Mouse (Mus musculus): ENCODE measurements around the gene Asb4. TPM values are rescaled to one million over a fixed set of nuclear protein-coding genes. Genes with fewer than 3 reads are reported as not detected.

Gene Asb4
- polyA plus RNA-seq, 1 experiment from 2014 or later = 40.6 TPM

- peaks cover 9% of the 10 kb centered on the region; the same call in 1 of the 2 replicates for H3K4me1 ChIP-seq (ENCODE audit: control insufficient read depth, insufficient read depth, low read length)
- no peaks in the 10 kb centered on the region for H3K27me3 ChIP-seq (ENCODE audit: control insufficient read depth, insufficient read depth, low read length)
- no peak overlapping the region for H3K4me2 ChIP-seq (replicated peaks; ENCODE audit: low read depth, low read length)
- no peak overlapping the region for H3K9ac ChIP-seq (ENCODE audit: low read depth, low read length)
- no peaks in the 10 kb centered on the region for H3K9me3 ChIP-seq (ENCODE audit: control insufficient read depth, low read length)
- no peak overlapping the region for H3K4me3 ChIP-seq (ENCODE audit: low read length)
- 89% methylated on average over 4 of the region's 4 CpGs for WGBS
- ATAC-seq (ENCODE audit: low FRiP score, low TSS enrichment) = no peak
- H3K36me3 ChIP-seq (ENCODE audit: control insufficient read depth, insufficient read depth, low read length) = no peaks in the 10 kb centered on the region
- H3K27ac ChIP-seq (ENCODE audit: low read depth, low read length) = no peak overlapping the region
Observed at GRCm38 (mm10) chr6:5447013-5447412, 63.8 kb downstream of the Asb4 start.

- 74% methylated on average over 6 of the region's 6 CpGs for WGBS
- no peak overlapping the region for H3K27ac ChIP-seq (ENCODE audit: low read depth, low read length)
- no peaks in the 10 kb centered on the region for H3K36me3 ChIP-seq (ENCODE audit: control insufficient read depth, insufficient read depth, low read length)
Observed at GRCm38 (mm10) chr6:5447546-5447945, 64.4 kb downstream of the Asb4 start.

GRCm38 (mm10) chr6:5448396-5448795 lies 65.2 kb downstream of the Asb4 start:
- peaks cover under 1% of the 10 kb centered on the region; the same call in 1 of the 2 replicates for H3K4me1 ChIP-seq (ENCODE audit: control insufficient read depth, insufficient read depth, low read length)
- no peak overlapping the region for H3K4me2 ChIP-seq (replicated peaks; ENCODE audit: low read depth, low read length)
- WGBS = 58% methylated on average over 4 of the region's 4 CpGs
- no peaks in the 10 kb centered on the region for H3K36me3 ChIP-seq (ENCODE audit: control insufficient read depth, insufficient read depth, low read length)
- H3K9ac ChIP-seq (ENCODE audit: low read depth, low read length) = no peak overlapping the region
- no peak overlapping the region for H3K27ac ChIP-seq (ENCODE audit: low read depth, low read length)
- H3K9me3 ChIP-seq (ENCODE audit: control insufficient read depth, low read length) = no peaks in the 10 kb centered on the region
- no peak overlapping the region for H3K4me3 ChIP-seq (ENCODE audit: low read length)
- no peak; the same call in 1 of the 2 replicates for ATAC-seq (ENCODE audit: low FRiP score, low TSS enrichment)
- no peaks in the 10 kb centered on the region for H3K27me3 ChIP-seq (ENCODE audit: control insufficient read depth, insufficient read depth, low read length)

More at GRCm38 (mm10) chr6:5447546-5447945, 64.4 kb downstream of the Asb4 start:
- peaks cover 8% of the 10 kb centered on the region; the same call in 1 of the 2 replicates for H3K4me1 ChIP-seq (ENCODE audit: control insufficient read depth, insufficient read depth, low read length)
- no peak overlapping the region for H3K4me3 ChIP-seq (ENCODE audit: low read length)
- no peak for ATAC-seq (ENCODE audit: low FRiP score, low TSS enrichment)
- no peak overlapping the region for H3K4me2 ChIP-seq (replicated peaks; ENCODE audit: low read depth, low read length)
- no peaks in the 10 kb centered on the region for H3K9me3 ChIP-seq (ENCODE audit: control insufficient read depth, low read length)
- H3K9ac ChIP-seq (ENCODE audit: low read depth, low read length) = no peak overlapping the region
- no peaks in the 10 kb centered on the region for H3K27me3 ChIP-seq (ENCODE audit: control insufficient read depth, insufficient read depth, low read length)

- no peaks in the 10 kb centered on the region for H3K36me3 ChIP-seq (ENCODE audit: control insufficient read depth, insufficient read depth, low read length)
- WGBS = 57% methylated on average over 5 of the region's 5 CpGs
- ATAC-seq (ENCODE audit: low FRiP score, low TSS enrichment) = 0 out of 2 replicates have a peak, but pooled peaks have one; percentile 24
Observed at GRCm38 (mm10) chr6:5449878-5450277, 66.7 kb downstream of the Asb4 start.

GRCm38 (mm10) chr6:5455836-5456235 lies 72.7 kb downstream of the Asb4 start:
- no peaks in the 10 kb centered on the region for H3K9me3 ChIP-seq (ENCODE audit: control insufficient read depth, low read length)
- no peaks in the 10 kb centered on the region for H3K4me1 ChIP-seq (ENCODE audit: control insufficient read depth, insufficient read depth, low read length)
- no peak overlapping the region for H3K9ac ChIP-seq (ENCODE audit: low read depth, low read length)
- no peak overlapping the region for H3K4me3 ChIP-seq (ENCODE audit: low read length)
- no peaks in the 10 kb centered on the region for H3K36me3 ChIP-seq (ENCODE audit: control insufficient read depth, insufficient read depth, low read length)
- no peaks in the 10 kb centered on the region for H3K27me3 ChIP-seq (ENCODE audit: control insufficient read depth, insufficient read depth, low read length)
- H3K27ac ChIP-seq (ENCODE audit: low read depth, low read length) = no peak overlapping the region
- 81% methylated on average over 3 of the region's 3 CpGs for WGBS
- H3K4me2 ChIP-seq (replicated peaks; ENCODE audit: low read depth, low read length) = no peak overlapping the region
- no peak for ATAC-seq (ENCODE audit: low FRiP score, low TSS enrichment)

More at GRCm38 (mm10) chr6:5449878-5450277, 66.7 kb downstream of the Asb4 start:
- Histone ChIP-seq H3K27me3 (ENCODE audit: control insufficient read depth, insufficient read depth, low read length) (no peaks in the 10 kb centered on the region), H3K9ac (ENCODE audit: low read depth, low read length) (no peak overlapping the region), H3K4me3 (ENCODE audit: low read length) (no peak overlapping the region), H3K27ac (ENCODE audit: low read depth, low read length) (no peak overlapping the region), H3K4me2 (replicated peaks; ENCODE audit: low read depth, low read length) (no peak overlapping the region), H3K9me3 (ENCODE audit: control insufficient read depth, low read length) (no peaks in the 10 kb centered on the region), H3K4me1 (ENCODE audit: control insufficient read depth, insufficient read depth, low read length) (no peaks in the 10 kb centered on the region)

- no peaks in the 10 kb centered on the region for H3K27me3 ChIP-seq (ENCODE audit: control insufficient read depth, insufficient read depth, low read length)
- no peaks in the 10 kb centered on the region for H3K36me3 ChIP-seq (ENCODE audit: control insufficient read depth, insufficient read depth, low read length)
- no peaks in the 10 kb centered on the region for H3K9me3 ChIP-seq (ENCODE audit: control insufficient read depth, low read length)
- H3K4me2 ChIP-seq (replicated peaks; ENCODE audit: low read depth, low read length) = no peak overlapping the region
- H3K4me3 ChIP-seq (ENCODE audit: low read length) = no peak overlapping the region
- H3K27ac ChIP-seq (ENCODE audit: low read depth, low read length) = no peak overlapping the region
- 84% methylated on average over 10 of the region's 10 CpGs for WGBS
- ATAC-seq (ENCODE audit: low FRiP score, low TSS enrichment) = no peak
- H3K4me1 ChIP-seq (ENCODE audit: control insufficient read depth, insufficient read depth, low read length) = no peaks in the 10 kb centered on the region
- no peak overlapping the region for H3K9ac ChIP-seq (ENCODE audit: low read depth, low read length)
Observed at GRCm38 (mm10) chr6:5470480-5471318, 87.5 kb downstream of the Asb4 start.

GRCm38 (mm10) chr6:5472692-5473091 lies 89.5 kb downstream of the Asb4 start:
- Histone ChIP-seq H3K4me3 (ENCODE audit: low read length) (no peak overlapping the region), H3K4me2 (replicated peaks; ENCODE audit: low read depth, low read length) (no peak overlapping the region), H3K9ac (ENCODE audit: low read depth, low read length) (no peak overlapping the region), H3K27ac (ENCODE audit: low read depth, low read length) (no peak overlapping the region), H3K9me3 (ENCODE audit: control insufficient read depth, low read length) (no peaks in the 10 kb centered on the region), H3K4me1 (ENCODE audit: control insufficient read depth, insufficient read depth, low read length) (no peaks in the 10 kb centered on the region), H3K36me3 (ENCODE audit: control insufficient read depth, insufficient read depth, low read length) (no peaks in the 10 kb centered on the region), H3K27me3 (ENCODE audit: control insufficient read depth, insufficient read depth, low read length) (no peaks in the 10 kb centered on the region)
- no peak for ATAC-seq (ENCODE audit: low FRiP score, low TSS enrichment)
- 90% methylated on average over 2 of the region's 2 CpGs for WGBS

- no peaks in the 10 kb centered on the region for H3K9me3 ChIP-seq (ENCODE audit: control insufficient read depth, low read length)
- no peak overlapping the region for H3K27ac ChIP-seq (ENCODE audit: low read depth, low read length)
- H3K4me2 ChIP-seq (replicated peaks; ENCODE audit: low read depth, low read length) = no peak overlapping the region
- H3K9ac ChIP-seq (ENCODE audit: low read depth, low read length) = no peak overlapping the region
- H3K27me3 ChIP-seq (ENCODE audit: control insufficient read depth, insufficient read depth, low read length) = no peaks in the 10 kb centered on the region
- H3K36me3 ChIP-seq (ENCODE audit: control insufficient read depth, insufficient read depth, low read length) = no peaks in the 10 kb centered on the region
- H3K4me3 ChIP-seq (ENCODE audit: low read length) = no peak overlapping the region
- ATAC-seq (ENCODE audit: low FRiP score, low TSS enrichment) = no peak
- H3K4me1 ChIP-seq (ENCODE audit: control insufficient read depth, insufficient read depth, low read length) = no peaks in the 10 kb centered on the region
- WGBS = 64% methylated on average over 1 of the region's 1 CpGs
Observed at GRCm38 (mm10) chr6:5474021-5474420, 90.8 kb downstream of the Asb4 start.

GRCm38 (mm10) chr6:5481066-5481465 lies 97.9 kb downstream of the Asb4 start:
- H3K9me3 ChIP-seq (ENCODE audit: control insufficient read depth, low read length) = no peaks in the 10 kb centered on the region
- no peaks in the 10 kb centered on the region for H3K27me3 ChIP-seq (ENCODE audit: control insufficient read depth, insufficient read depth, low read length)
- no peak overlapping the region for H3K9ac ChIP-seq (ENCODE audit: low read depth, low read length)
- no peak overlapping the region for H3K27ac ChIP-seq (ENCODE audit: low read depth, low read length)
- WGBS = 96% methylated on average over 2 of the region's 2 CpGs
- no peak for ATAC-seq (ENCODE audit: low FRiP score, low TSS enrichment)
- H3K4me2 ChIP-seq (replicated peaks; ENCODE audit: low read depth, low read length) = no peak overlapping the region
- H3K4me3 ChIP-seq (ENCODE audit: low read length) = no peak overlapping the region
- no peaks in the 10 kb centered on the region for H3K4me1 ChIP-seq (ENCODE audit: control insufficient read depth, insufficient read depth, low read length)
- H3K36me3 ChIP-seq (ENCODE audit: control insufficient read depth, insufficient read depth, low read length) = no peaks in the 10 kb centered on the region
